Mouse (Mus musculus): ENCODE measurements around the gene Zfp366. TPM values are rescaled to one million over a fixed set of nuclear protein-coding genes. Genes with fewer than 3 reads are reported as not detected.

Zfp366 gene
- total and polyA plus RNA-seq, 2 experiments from 2014 or later: 0.41 to 3.0 TPM

- no peak for ATAC-seq
- WGBS: 63% methylated on average over 16 of the region's 16 CpGs
Observed at GRCm38 (mm10) chr13:99201647-99202574, 17.3 kb downstream of the Zfp366 start.

DNA sequence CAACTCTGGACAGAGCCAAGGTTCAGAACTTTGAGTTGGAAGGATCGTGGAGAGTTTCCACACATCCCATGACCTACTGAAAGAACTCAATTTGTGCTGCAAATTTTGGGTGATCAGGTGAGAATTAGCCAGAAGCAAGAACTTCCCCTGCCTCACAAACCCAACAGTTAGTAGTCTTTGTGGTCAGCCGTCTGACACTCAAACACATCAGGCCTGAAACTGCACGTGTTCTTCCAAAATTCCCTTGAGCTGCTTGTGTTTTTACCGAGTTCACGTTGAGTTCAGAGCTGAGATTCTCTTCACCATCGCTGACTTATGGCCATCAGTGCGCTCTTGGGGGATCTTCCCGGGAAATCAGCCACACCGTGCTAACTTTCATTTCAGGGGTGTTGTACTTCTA is 22.6 kb downstream of the Zfp366 start:
- Histone ChIP-seq H3K27me3 (ENCODE audit: insufficient read depth, low read length) (no peaks in the 10 kb centered on the region), H3K4me1 (ENCODE audit: insufficient read depth) (no peaks in the 10 kb centered on the region), H3K4me2 (ENCODE audit: low read depth) (no peak overlapping the region), H3K36me3 (ENCODE audit: insufficient read depth) (no peaks in the 10 kb centered on the region), H3K9me3 (ENCODE audit: low read length) (no peaks in the 10 kb centered on the region), H3K27ac (ENCODE audit: low read depth, low read length) (no peak overlapping the region), H3K4me3 (ENCODE audit: low read depth, low read length) (no peak overlapping the region), H3K9ac (no peak overlapping the region)
- no peak for ATAC-seq
- WGBS: 94% methylated on average over 9 of the region's 9 CpGs
- no peak for TF ChIP-seq CTCF (IDR thresholded peaks at IDR 0.05; ENCODE audit: low read depth)
- DNase-seq: no peak

More at GRCm38 (mm10) chr13:99201647-99202574, 17.3 kb downstream of the Zfp366 start:
- Histone ChIP-seq H3K27ac (ENCODE audit: low read depth, low read length) (no peak overlapping the region), H3K9ac (no peak overlapping the region), H3K4me2 (ENCODE audit: low read depth) (no peak overlapping the region), H3K4me3 (ENCODE audit: low read depth, low read length) (no peak overlapping the region), H3K36me3 (ENCODE audit: insufficient read depth) (no peaks in the 10 kb centered on the region), H3K4me1 (ENCODE audit: insufficient read depth) (no peaks in the 10 kb centered on the region), H3K27me3 (ENCODE audit: insufficient read depth, low read length) (no peaks in the 10 kb centered on the region), H3K9me3 (ENCODE audit: low read length) (no peaks in the 10 kb centered on the region)
- TF ChIP-seq CTCF (IDR thresholded peaks at IDR 0.05; ENCODE audit: low read depth): no peak
- DNase-seq: no peak

DNA sequence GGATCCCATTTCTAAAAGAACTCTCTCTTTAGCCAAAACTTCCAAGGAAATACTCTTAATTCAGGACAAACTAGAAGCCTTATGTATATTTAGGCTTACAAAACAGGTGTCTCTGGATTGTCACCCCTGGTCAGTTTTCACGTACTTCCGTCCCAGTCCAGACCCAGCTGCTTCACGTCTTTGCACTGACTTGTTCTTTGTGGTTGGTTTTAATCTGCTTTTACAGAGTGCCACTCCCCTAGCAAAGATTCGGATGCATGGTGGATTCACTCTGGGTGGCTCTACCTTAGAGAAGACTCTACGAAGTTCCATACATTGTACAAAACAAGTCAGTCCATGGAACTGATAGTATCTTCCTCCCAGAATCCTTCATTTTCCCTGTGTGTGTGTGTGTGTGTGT is 25.2 kb downstream of the Zfp366 start:
- no peak for TF ChIP-seq CTCF (IDR thresholded peaks at IDR 0.05; ENCODE audit: low read depth)
- Histone ChIP-seq H3K4me2 (ENCODE audit: low read depth) (no peak overlapping the region), H3K4me1 (ENCODE audit: insufficient read depth) (no peaks in the 10 kb centered on the region), H3K9me3 (ENCODE audit: low read length) (no peaks in the 10 kb centered on the region), H3K9ac (no peak overlapping the region), H3K36me3 (ENCODE audit: insufficient read depth) (no peaks in the 10 kb centered on the region), H3K27me3 (ENCODE audit: insufficient read depth, low read length) (no peaks in the 10 kb centered on the region), H3K4me3 (ENCODE audit: low read depth, low read length) (no peak overlapping the region), H3K27ac (ENCODE audit: low read depth, low read length) (no peak overlapping the region)
- no peak for DNase-seq
- 85% methylated on average over 5 of the region's 5 CpGs for WGBS
- ATAC-seq: no peak

DNA sequence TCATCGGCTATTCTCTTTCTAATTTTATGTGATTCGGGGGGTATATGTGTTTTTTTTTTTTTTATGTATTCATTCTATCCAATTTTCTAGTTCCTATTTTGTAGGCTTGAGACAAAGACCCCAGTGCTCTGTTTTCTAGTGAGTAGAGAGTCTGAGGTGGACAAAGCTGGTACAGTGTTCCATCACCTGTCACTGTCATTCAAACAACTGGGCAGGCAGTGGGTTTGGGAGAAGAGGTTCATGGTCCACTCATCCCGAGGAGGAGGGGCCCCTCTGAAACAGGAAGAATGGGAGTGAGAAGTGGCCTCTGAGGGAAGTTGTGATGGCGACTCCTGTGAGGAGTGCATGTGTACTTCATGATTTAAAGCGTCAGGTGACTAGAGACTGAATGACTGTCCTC is 26.2 kb downstream of the Zfp366 start:
- no peak overlapping the region for H3K9ac ChIP-seq
- DNase-seq (no peak), ATAC-seq (no peak)
- WGBS: 85% methylated on average over 5 of the region's 5 CpGs
- no peak for TF ChIP-seq CTCF (IDR thresholded peaks at IDR 0.05; ENCODE audit: low read depth)
- no peak overlapping the region for H3K4me3 ChIP-seq (ENCODE audit: low read depth, low read length)
- H3K9me3 ChIP-seq (ENCODE audit: low read length): no peaks in the 10 kb centered on the region
- H3K4me1 ChIP-seq (ENCODE audit: insufficient read depth): no peaks in the 10 kb centered on the region
- no peak overlapping the region for H3K27ac ChIP-seq (ENCODE audit: low read depth, low read length)
- no peak overlapping the region for H3K4me2 ChIP-seq (ENCODE audit: low read depth)
- H3K36me3 ChIP-seq (ENCODE audit: insufficient read depth): no peaks in the 10 kb centered on the region
- H3K27me3 ChIP-seq (ENCODE audit: insufficient read depth, low read length): no peaks in the 10 kb centered on the region

DNA sequence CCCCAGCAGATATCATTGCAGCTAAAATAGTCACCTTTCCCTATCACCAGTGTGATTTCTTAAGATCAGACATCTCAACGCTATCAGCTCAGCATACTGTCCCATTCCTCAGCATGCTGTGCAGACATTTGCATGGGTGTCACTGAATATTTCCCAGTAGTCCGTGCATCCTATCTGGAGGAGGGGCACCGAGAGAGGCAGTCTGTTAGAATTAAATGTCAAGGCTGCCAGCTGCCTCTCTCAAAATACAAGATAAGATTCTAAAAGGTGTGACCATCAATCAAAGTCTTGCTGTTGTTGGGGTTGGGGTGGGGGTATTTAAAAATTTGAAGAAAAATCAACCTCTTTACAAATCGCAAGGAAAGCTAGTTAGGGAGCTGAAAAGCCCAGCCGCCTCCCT is 28.4 kb downstream of the Zfp366 start:
- H3K27ac ChIP-seq (ENCODE audit: low read depth, low read length): no peak overlapping the region
- no peaks in the 10 kb centered on the region for H3K27me3 ChIP-seq (ENCODE audit: insufficient read depth, low read length)
- DNase-seq (no peak), ATAC-seq (no peak; the same call in 1 of the 2 replicates)
- 71% methylated on average over 5 of the region's 5 CpGs for WGBS
- H3K4me1 ChIP-seq (ENCODE audit: insufficient read depth): no peaks in the 10 kb centered on the region
- TF ChIP-seq CTCF (IDR thresholded peaks at IDR 0.05; ENCODE audit: low read depth): no peak
- no peak overlapping the region for H3K4me3 ChIP-seq (ENCODE audit: low read depth, low read length)
- H3K9ac ChIP-seq: no peak overlapping the region
- H3K9me3 ChIP-seq (ENCODE audit: low read length): no peaks in the 10 kb centered on the region
- H3K4me2 ChIP-seq (ENCODE audit: low read depth): no peak overlapping the region
- H3K36me3 ChIP-seq (ENCODE audit: insufficient read depth): no peaks in the 10 kb centered on the region

GRCm38 (mm10) chr13:99216005-99216404 is 31.4 kb downstream of the Zfp366 start:
- ATAC-seq: peak; percentile 76
- peak; percentile 38 for DNase-seq
- Histone ChIP-seq H3K9ac (no peak overlapping the region), H3K27ac (ENCODE audit: low read depth, low read length) (no peak overlapping the region), H3K4me3 (ENCODE audit: low read depth, low read length) (no peak overlapping the region), H3K4me2 (ENCODE audit: low read depth) (no peak overlapping the region), H3K36me3 (ENCODE audit: insufficient read depth) (no peaks in the 10 kb centered on the region), H3K9me3 (ENCODE audit: low read length) (no peaks in the 10 kb centered on the region), H3K27me3 (ENCODE audit: insufficient read depth, low read length) (no peaks in the 10 kb centered on the region), H3K4me1 (ENCODE audit: insufficient read depth) (no peaks in the 10 kb centered on the region)
- 48% methylated on average over 2 of the region's 2 CpGs for WGBS
- no peak for TF ChIP-seq CTCF (IDR thresholded peaks at IDR 0.05; ENCODE audit: low read depth)

DNA sequence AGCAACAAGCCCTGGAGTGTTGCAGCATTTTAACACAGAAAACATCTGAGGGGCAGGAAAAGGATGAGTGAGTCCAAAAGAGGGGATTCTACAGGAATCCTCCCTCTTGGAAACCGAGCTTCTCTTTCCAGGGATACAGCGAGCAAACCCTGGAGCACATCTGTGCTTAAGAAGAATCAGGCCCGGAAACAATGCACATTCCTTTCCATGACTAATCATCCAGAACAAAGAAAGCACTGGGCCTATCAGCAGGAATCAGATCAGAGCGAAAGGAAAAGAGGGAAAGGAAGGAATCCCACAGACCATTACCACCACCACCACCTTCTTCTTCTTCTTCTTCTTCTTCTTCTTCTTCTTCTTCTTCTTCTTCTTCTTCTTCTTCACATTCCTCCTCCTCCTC is 33.4 kb downstream of the Zfp366 start:
- 11% methylated on average over 4 of the region's 4 CpGs for WGBS
- DNase-seq: no peak
- H3K36me3 ChIP-seq (ENCODE audit: insufficient read depth): no peaks in the 10 kb centered on the region
- no peaks in the 10 kb centered on the region for H3K4me1 ChIP-seq (ENCODE audit: insufficient read depth)
- no peak overlapping the region for H3K27ac ChIP-seq (ENCODE audit: low read depth, low read length)
- H3K4me2 ChIP-seq (ENCODE audit: low read depth): no peak overlapping the region
- H3K9ac ChIP-seq: no peak overlapping the region
- no peak for ATAC-seq
- TF ChIP-seq CTCF (IDR thresholded peaks at IDR 0.05; ENCODE audit: low read depth): no peak
- no peaks in the 10 kb centered on the region for H3K9me3 ChIP-seq (ENCODE audit: low read length)
- H3K27me3 ChIP-seq (ENCODE audit: insufficient read depth, low read length): no peaks in the 10 kb centered on the region
- H3K4me3 ChIP-seq (ENCODE audit: low read depth, low read length): no peak overlapping the region

All from forebrain, postnatal 0 days (tissue).